Mouse (Mus musculus) forebrain, embryonic 13.5 days (tissue): Measurements from ENCODE around the gene Olfr1040. TPM values are rescaled to one million over a fixed set of nuclear protein-coding genes. Genes with fewer than 3 reads are reported as not detected.
"Not testable (repeated sequence)": the region's sequence is repeated elsewhere in the genome, so short reads cannot be mapped to it uniquely, and the experiment has no call there.

Source experiments
- ATAC-seq: fragments of 200-750 bp; cut with Nextera tagmentation; 2 replicates; pipeline ENCODE4 v1.8.0; 2017
- H3K27ac ChIP-seq: fragments of 300-500 bp; sonication (generic); 2 replicates; pipeline ENCODE4 v1.5.1; 2015; ENCODE audit warnings: inconsistent platforms, mild to moderate bottlenecking, moderate library complexity
- H3K27me3 ChIP-seq: fragments of 300-500 bp; sonication (generic); 2 replicates; pipeline ENCODE4 v1.6.1; 2015; ENCODE audit warnings: mild to moderate bottlenecking, inconsistent platforms
- H3K36me3 ChIP-seq: fragments of 300-500 bp; sonication (generic); 2 replicates; pipeline ENCODE4 v1.6.1; 2015; ENCODE audit warnings: mild to moderate bottlenecking, inconsistent platforms; ENCODE audit not compliant: poor library complexity, severe bottlenecking
- H3K4me1 ChIP-seq: fragments of 300-500 bp; sonication (generic); 2 replicates; pipeline ENCODE4 v1.6.1; 2015; ENCODE audit warnings: inconsistent platforms
- H3K4me2 ChIP-seq: fragments of 300-500 bp; sonication (generic); 2 replicates; pipeline ENCODE4 v1.6.1; 2015; ENCODE audit warnings: inconsistent platforms, mild to moderate bottlenecking, moderate library complexity
- H3K4me3 ChIP-seq: fragments of 300-500 bp; sonication (generic); 2 replicates; pipeline ENCODE4 v1.5.1; 2015; ENCODE audit warnings: mild to moderate bottlenecking, inconsistent platforms
- H3K9ac ChIP-seq: fragments of 300-500 bp; sonication (generic); 2 replicates; pipeline ENCODE4 v1.6.1; 2015; ENCODE audit warnings: mild to moderate bottlenecking, inconsistent platforms
- H3K9me3 ChIP-seq: fragments of 300-500 bp; sonication (generic); replicated peaks from 2 replicates; pipeline ENCODE4 v1.6.1; 2016; ENCODE audit warnings: inconsistent platforms
- WGBS: fragments of 180-500 bp; shearing (Covaris S2); methylation state at CpG from one replicate; pipeline ENCODE4 v1.1.7; 2015; 5-methylcytosine and 5-hydroxymethylcytosine counted together
- polyA plus RNA-seq: library from polyadenylated mRNA; unstranded; fragments of >200 nt; fragmentation: Nextera tagmentation; extraction: Ambion mirVana; gene quantifications from 2 replicates; pipeline ENCODE4 v1.2.1, GENCODE M21; 2015

Olfr1040 gene
- polyA plus RNA-seq = not detected in 2 replicates

DNA sequence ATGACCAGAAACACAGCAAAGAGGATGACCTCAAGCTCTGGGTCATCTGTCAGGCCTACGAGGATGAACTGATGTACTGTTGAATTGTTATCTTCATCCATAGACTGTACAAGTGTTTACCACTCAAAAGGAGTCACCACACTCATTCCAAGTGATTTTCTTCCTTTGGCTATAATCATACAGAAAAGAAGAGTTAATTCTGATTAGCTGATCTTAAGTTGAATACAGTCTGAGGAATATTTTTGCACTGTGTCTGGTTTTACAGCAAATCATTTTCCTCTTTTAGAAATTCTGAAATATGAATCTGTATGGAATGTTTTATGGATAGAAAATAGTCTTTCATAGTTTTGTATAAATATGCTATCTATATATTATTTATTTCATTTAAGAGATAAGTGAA, at the start of gene Olfr1040:
Gene Olfr1040, minus strand, starts transcription at position 101 of the 400 bp plus-strand sequence.
- Histone ChIP-seq H3K36me3 (no peaks in the 10 kb centered on the region), H3K27me3 (no peaks in the 10 kb centered on the region), H3K4me3 (no peak within 1 kb of the TSS), H3K4me2 (no peak within 1 kb of the TSS), H3K9me3 (no peaks in the 10 kb centered on the region), H3K9ac (no peak within 1 kb of the TSS), H3K4me1 (no peaks in the 10 kb centered on the region), H3K27ac (no peak within 1 kb of the TSS)
- WGBS = 88% methylated on average over 1 of the region's 1 CpGs
- ATAC-seq = no peak

DNA sequence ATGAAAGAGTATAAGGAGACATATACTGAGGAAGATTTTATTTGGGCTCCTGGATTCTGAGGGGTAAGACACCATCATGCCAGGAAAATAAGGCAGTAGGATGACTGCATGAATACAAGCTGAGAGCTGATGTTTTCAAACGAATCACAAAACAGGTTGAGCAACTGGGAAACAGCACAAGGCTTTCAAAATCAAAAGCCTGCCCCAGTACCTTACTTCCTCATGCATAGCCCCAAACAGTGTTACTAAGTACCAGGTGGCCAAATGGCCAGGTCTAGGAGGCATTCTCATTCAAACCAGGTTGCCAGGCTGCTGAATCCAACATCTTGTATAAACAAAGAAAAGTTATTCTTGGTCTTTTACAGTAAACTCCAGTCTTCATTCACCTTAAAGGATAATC, 49.3 kb upstream of the Olfr1040 start:
- no peaks in the 10 kb centered on the region for H3K36me3 ChIP-seq
- no peaks in the 10 kb centered on the region for H3K9me3 ChIP-seq
- no peak overlapping the region for H3K4me3 ChIP-seq
- no peaks in the 10 kb centered on the region for H3K4me1 ChIP-seq
- no peaks in the 10 kb centered on the region for H3K27me3 ChIP-seq
- no peak overlapping the region for H3K27ac ChIP-seq
- WGBS = 50% methylated on average over 1 of the region's 1 CpGs
- H3K4me2 ChIP-seq = no peak overlapping the region
- no peak for ATAC-seq
- no peak overlapping the region for H3K9ac ChIP-seq

DNA sequence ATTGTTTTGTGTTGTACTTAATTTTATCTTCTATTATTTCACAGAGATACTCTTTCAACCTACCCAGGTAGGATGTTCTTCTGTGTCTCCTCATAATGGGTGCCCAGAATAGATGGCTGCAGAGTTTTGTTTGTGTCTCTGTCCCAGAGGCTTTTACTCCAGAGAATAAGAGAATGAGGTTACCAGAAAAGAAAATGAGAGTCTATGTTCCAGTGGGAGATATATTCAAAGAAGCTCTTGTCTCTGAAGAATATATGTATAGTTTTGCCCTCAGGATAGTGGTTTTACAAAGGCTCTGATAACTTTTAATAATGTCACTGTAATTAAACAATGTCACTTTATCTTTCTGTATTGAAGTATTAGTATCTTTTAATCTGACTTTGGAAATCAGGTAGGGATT, 39.1 kb upstream of the Olfr1040 start, which contains the start of gene Olfr52:
Gene Olfr52, minus strand, starts transcription at position 101 of the 400 bp plus-strand sequence.
- H3K9me3 ChIP-seq = no peaks in the 10 kb centered on the region
- H3K4me2 ChIP-seq = no peak within 1 kb of the TSS
- ATAC-seq = no peak
- H3K4me3 ChIP-seq = no peak within 1 kb of the TSS
- no peak within 1 kb of the TSS for H3K27ac ChIP-seq
- no peaks in the 10 kb centered on the region for H3K36me3 ChIP-seq
- no peak within 1 kb of the TSS for H3K9ac ChIP-seq
- no peaks in the 10 kb centered on the region for H3K27me3 ChIP-seq
- no peaks in the 10 kb centered on the region for H3K4me1 ChIP-seq

DNA sequence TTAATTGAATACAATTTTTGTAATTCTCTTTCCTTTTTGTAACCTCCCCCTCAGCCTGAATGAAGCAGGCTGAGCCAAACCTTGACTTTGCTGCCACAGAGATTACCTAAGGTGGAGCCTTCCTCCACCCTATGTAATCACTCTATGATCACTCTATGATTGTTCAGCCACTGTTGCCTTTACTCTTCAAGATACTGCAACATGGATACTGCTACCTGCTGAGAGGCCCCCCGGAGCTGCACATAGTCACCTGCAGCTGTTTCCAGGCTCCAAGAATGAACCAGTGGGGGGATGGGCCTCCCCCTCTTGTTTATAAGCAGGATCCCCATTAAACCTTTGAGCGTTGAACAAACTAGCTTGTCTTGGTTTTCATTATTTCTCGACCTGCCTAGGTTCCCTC, 33.4 kb upstream of the Olfr1040 start:
- Histone ChIP-seq H3K4me2 (no peak overlapping the region), H3K27ac (no peak overlapping the region), H3K27me3 (no peaks in the 10 kb centered on the region), H3K4me1 (no peaks in the 10 kb centered on the region), H3K36me3 (no peaks in the 10 kb centered on the region), H3K9ac (no peak overlapping the region), H3K4me3 (no peak overlapping the region), H3K9me3 (no peaks in the 10 kb centered on the region)
- no peak for ATAC-seq
- WGBS = 72% methylated on average over 3 of the region's 3 CpGs

DNA sequence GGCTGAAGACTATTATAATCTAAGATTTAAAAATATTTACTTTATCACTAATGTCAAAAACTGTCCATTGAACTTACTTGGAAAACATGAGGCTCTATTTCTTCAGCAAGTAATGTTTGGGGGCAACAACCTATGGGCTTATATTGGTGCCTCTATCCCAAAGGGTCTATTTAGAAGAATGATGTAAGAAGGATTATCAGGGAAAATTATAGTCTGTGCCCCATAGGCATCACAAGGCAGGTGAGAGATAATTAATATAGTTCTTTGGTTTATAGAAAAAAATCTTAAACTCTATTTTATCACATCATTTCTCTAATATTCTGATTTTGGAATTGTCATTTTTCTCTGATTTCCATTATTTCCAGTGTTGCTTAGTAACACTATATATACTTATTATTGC, 31.2 kb upstream of the Olfr1040 start, which contains the start of gene Olfr1044:
Gene Olfr1044, minus strand, starts transcription at position 101 of the 400 bp plus-strand sequence.
- Histone ChIP-seq H3K36me3 (no peaks in the 10 kb centered on the region), H3K4me2 (no peak within 1 kb of the TSS), H3K9me3 (no peaks in the 10 kb centered on the region), H3K4me1 (no peaks in the 10 kb centered on the region), H3K4me3 (no peak within 1 kb of the TSS), H3K27ac (no peak within 1 kb of the TSS), H3K9ac (no peak within 1 kb of the TSS), H3K27me3 (no peaks in the 10 kb centered on the region)
- no peak for ATAC-seq

DNA sequence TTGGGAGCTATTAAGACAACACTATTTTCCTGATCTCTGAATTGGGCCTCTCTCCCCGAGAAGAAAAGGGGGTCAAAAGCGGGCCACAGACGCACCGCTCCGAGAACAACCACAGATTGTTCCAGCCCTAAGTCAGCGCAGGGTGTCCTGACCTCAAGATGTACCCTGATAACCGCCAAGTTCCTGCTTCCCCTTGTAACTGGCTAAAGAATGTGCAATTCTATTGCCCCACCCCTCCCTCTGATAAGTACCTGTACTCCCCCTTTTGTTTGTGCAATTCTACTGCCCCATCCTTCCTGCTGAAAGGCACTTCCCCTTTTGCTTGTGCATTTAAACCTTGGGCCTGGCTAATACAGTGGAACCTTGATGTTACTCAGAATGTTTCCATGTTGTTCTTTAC, 28.9 kb upstream of the Olfr1040 start:
- not testable (repeated sequence) for H3K36me3 ChIP-seq, ATAC-seq, H3K4me2 ChIP-seq, H3K4me1 ChIP-seq, H3K9ac ChIP-seq, H3K27ac ChIP-seq, H3K27me3 ChIP-seq, H3K9me3 ChIP-seq, H3K4me3 ChIP-seq
- 92% methylated on average over 7 of the region's 7 CpGs for WGBS

DNA sequence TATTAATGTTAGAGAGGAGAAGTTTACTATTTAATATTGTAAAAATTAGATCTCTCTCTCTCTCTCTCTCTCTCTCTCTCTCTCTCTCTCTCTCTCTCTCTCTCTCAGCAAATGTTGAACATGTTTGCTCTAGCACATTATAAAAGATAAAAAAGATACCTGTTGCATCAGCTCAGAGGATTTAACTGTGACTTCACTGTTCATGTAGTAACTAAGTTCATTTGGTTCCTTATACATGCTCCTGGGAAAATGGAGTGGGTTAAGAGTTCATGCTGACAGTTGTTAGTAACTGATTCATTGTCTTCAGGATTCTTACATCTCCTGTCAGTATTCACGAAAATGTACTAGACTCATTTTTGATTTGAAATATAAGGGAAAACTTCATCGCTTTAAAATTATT, 20.9 kb upstream of the Olfr1040 start, which contains the start of gene Olfr1043:
Gene Olfr1043, minus strand, starts transcription at position 101 of the 400 bp plus-strand sequence.
- H3K27me3 ChIP-seq = no peaks in the 10 kb centered on the region
- 91% methylated on average over 2 of the region's 2 CpGs for WGBS
- no peak within 1 kb of the TSS for H3K27ac ChIP-seq
- no peak within 1 kb of the TSS for H3K4me3 ChIP-seq
- no peaks in the 10 kb centered on the region for H3K9me3 ChIP-seq
- no peak for ATAC-seq
- H3K4me2 ChIP-seq = no peak within 1 kb of the TSS
- H3K36me3 ChIP-seq = no peaks in the 10 kb centered on the region
- no peaks in the 10 kb centered on the region for H3K4me1 ChIP-seq
- H3K9ac ChIP-seq = no peak within 1 kb of the TSS

DNA sequence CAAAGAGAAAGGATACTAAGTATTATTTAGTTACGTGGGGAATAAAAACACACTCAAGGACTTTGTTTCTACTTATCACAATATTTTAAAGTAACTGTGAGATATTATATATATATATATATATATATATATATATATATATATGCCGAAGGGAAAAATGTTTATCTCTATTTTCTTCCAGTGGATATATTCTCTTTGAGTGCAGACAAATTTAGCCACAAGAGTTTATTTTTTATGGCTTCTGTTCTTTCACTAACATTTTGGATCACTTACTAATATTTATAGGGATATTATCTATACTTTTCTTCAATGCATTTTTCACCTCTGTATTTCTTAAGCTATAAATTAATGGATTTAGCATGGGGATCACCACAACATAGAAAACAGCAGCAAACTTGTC, 15.2 kb upstream of the Olfr1040 start, which contains the start of gene Olfr1042:
Gene Olfr1042, minus strand, starts transcription at position 101 of the 400 bp plus-strand sequence.
- H3K36me3 ChIP-seq = no peaks in the 10 kb centered on the region
- no peaks in the 10 kb centered on the region for H3K27me3 ChIP-seq
- H3K4me3 ChIP-seq = no peak within 1 kb of the TSS
- no peak within 1 kb of the TSS for H3K27ac ChIP-seq
- no peak within 1 kb of the TSS for H3K9ac ChIP-seq
- 93% methylated on average over 2 of the region's 2 CpGs for WGBS
- ATAC-seq = no peak
- no peak within 1 kb of the TSS for H3K4me2 ChIP-seq
- no peaks in the 10 kb centered on the region for H3K4me1 ChIP-seq
- no peaks in the 10 kb centered on the region for H3K9me3 ChIP-seq

DNA sequence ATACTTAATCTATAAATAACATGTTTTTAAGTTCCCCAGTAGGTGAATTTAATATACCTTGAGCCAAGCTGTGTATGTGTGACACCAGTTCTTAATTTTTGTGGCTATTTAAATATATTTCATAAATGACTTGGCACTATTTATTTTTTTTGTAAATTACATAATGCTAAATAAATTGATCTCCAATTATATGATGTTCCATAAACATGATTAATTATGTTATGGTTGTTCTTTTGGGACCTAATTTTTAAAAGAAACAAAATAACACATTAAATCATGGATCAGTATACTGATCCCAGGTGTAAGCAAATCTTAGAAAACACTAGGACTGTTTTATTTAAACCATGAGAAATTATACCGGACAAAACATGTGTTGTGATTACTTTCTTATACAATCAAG, 10.7 kb downstream of the Olfr1040 start, which contains the start of gene Olfr1039:
Gene Olfr1039, minus strand, starts transcription at position 101 of the 400 bp plus-strand sequence.
- Histone ChIP-seq H3K9me3 (no peaks in the 10 kb centered on the region), H3K27me3 (no peaks in the 10 kb centered on the region), H3K4me1 (no peaks in the 10 kb centered on the region), H3K27ac (no peak within 1 kb of the TSS), H3K9ac (no peak within 1 kb of the TSS), H3K36me3 (no peaks in the 10 kb centered on the region), H3K4me3 (no peak within 1 kb of the TSS), H3K4me2 (no peak within 1 kb of the TSS)
- no peak for ATAC-seq
- 96% methylated on average over 1 of the region's 1 CpGs for WGBS

Other genes starting within 250 kb of the Olfr1040 start
- gene Olfr1024, start 241.7 kb downstream of the Olfr1040 start, polyA plus RNA-seq = not detected in 2 replicates
- not detected in 2 replicates for gene Olfr1025-ps1, start 231.5 kb downstream of the Olfr1040 start, polyA plus RNA-seq
- gene Olfr1026, start 225.2 kb downstream of the Olfr1040 start, polyA plus RNA-seq = not detected in 2 replicates
- not detected in 2 replicates for gene Olfr1028, start 196.3 kb downstream of the Olfr1040 start, polyA plus RNA-seq
- gene Olfr1029, start 172.8 kb downstream of the Olfr1040 start, polyA plus RNA-seq = not detected in 2 replicates
- gene Olfr1030, start 167.5 kb downstream of the Olfr1040 start, polyA plus RNA-seq = not detected in 2 replicates
- gene Olfr1031, start 156.4 kb downstream of the Olfr1040 start, polyA plus RNA-seq = not detected in 2 replicates
- gene Olfr1032, start 141.2 kb downstream of the Olfr1040 start, polyA plus RNA-seq = not detected in 2 replicates
- not detected in 2 replicates for gene Olfr1033, start 126.1 kb downstream of the Olfr1040 start, polyA plus RNA-seq
- not detected in 2 replicates for gene Olfr1034, start 100.9 kb downstream of the Olfr1040 start, polyA plus RNA-seq
- not detected in 2 replicates for gene Olfr1036, start 72.7 kb downstream of the Olfr1040 start, polyA plus RNA-seq
- gene Olfr1037, start 59.3 kb downstream of the Olfr1040 start, polyA plus RNA-seq = not detected in 2 replicates
- not detected in 2 replicates for gene Olfr1039, start 10.8 kb downstream of the Olfr1040 start, polyA plus RNA-seq
- gene Olfr1042, start 15.1 kb upstream of the Olfr1040 start, polyA plus RNA-seq = not detected in 2 replicates
- gene Olfr1043, start 20.8 kb upstream of the Olfr1040 start, polyA plus RNA-seq = not detected in 2 replicates
- gene Olfr1044, start 31.1 kb upstream of the Olfr1040 start, polyA plus RNA-seq = not detected in 2 replicates
- not detected in 2 replicates for gene Olfr52, start 39.0 kb upstream of the Olfr1040 start, polyA plus RNA-seq
- gene Olfr1045, start 56.3 kb upstream of the Olfr1040 start, polyA plus RNA-seq = not detected in 2 replicates
- gene Olfr1046, start 72.6 kb upstream of the Olfr1040 start, polyA plus RNA-seq = not detected in 2 replicates
- gene Olfr1047, start 84.7 kb upstream of the Olfr1040 start, polyA plus RNA-seq = not detected in 2 replicates
- gene Olfr1048, start 93.6 kb upstream of the Olfr1040 start, polyA plus RNA-seq = not detected in 2 replicates
- not detected in 2 replicates for gene Olfr1049, start 111.6 kb upstream of the Olfr1040 start, polyA plus RNA-seq
- gene Olfr1051, start 132.4 kb upstream of the Olfr1040 start, polyA plus RNA-seq = not detected in 2 replicates
- not detected in 2 replicates for gene Olfr1052, start 145.7 kb upstream of the Olfr1040 start, polyA plus RNA-seq
- not detected in 2 replicates for gene Olfr1053, start 168.6 kb upstream of the Olfr1040 start, polyA plus RNA-seq
- gene Olfr1054, start 188.7 kb upstream of the Olfr1040 start, polyA plus RNA-seq = not detected in 2 replicates
- not detected in 2 replicates for gene Olfr1055, start 203.6 kb upstream of the Olfr1040 start, polyA plus RNA-seq
- gene Olfr1056, start 215.7 kb upstream of the Olfr1040 start, polyA plus RNA-seq = not detected in 2 replicates
- gene Olfr1057, start 231.7 kb upstream of the Olfr1040 start, polyA plus RNA-seq = not detected in 2 replicates
- gene Olfr1058, start 241.8 kb upstream of the Olfr1040 start, polyA plus RNA-seq = not detected in 2 replicates